7 mouse cellular contexts compared by ENCODE assay signal in the genomic region with DNA sequence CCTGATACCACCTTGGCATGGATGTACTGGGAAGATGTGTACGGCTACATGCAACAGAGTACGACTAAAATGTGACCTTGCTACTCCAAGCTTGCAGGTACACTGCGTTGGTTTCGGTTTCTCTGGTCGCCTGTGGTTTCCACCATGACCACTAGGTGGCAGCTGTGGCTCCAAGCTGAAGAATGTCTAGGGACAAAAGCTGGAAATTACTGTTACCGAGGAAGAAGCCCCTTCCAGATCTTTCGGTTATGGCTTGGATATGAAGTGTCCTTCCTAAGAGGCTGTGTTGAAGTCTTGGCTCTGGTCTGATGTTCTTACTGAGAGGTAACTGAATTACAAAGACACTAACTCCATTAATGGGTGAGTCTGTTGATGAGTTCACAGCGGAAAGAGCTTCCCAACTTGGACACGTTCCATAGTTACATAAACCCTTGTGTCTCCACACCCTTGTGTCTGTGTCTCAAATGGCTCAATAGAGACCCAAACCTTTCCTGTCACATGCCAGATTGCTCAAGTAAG. TPM values are rescaled to one million over a fixed set of nuclear protein-coding genes. Genes with fewer than 3 reads are reported as not detected.
DNase-seq lines count a peak whose midpoint lies in the region; ATAC-seq lines count a peak whose summit lies in the region.
"Not testable (repeated sequence)": the region's sequence is repeated elsewhere in the genome, so short reads cannot be mapped to it uniquely, and the experiment has no call there.

No protein-coding gene starts in this region.

- not testable (repeated sequence) for H3K27ac ChIP-seq in hindbrain, embryonic 15.5 days (replicated peaks); lung, embryonic 16.5 days (ENCODE audit: low read length); neural tube, embryonic 14.5 days (ENCODE audit: low read depth, low read length)

- H3K4me1 ChIP-seq in hindbrain, embryonic 15.5 days (replicated peaks); lung, embryonic 16.5 days (replicated peaks; ENCODE audit: control insufficient read depth, insufficient read depth, low read length); neural tube, embryonic 14.5 days (ENCODE audit: control insufficient read depth, insufficient read depth, low read length): not testable (repeated sequence)

- not testable (repeated sequence) for H3K36me3 ChIP-seq in hindbrain, embryonic 15.5 days; lung, embryonic 16.5 days (ENCODE audit: control insufficient read depth, insufficient read depth, low read length); neural tube, embryonic 14.5 days (ENCODE audit: control insufficient read depth, insufficient read depth, low read length)

- not testable (repeated sequence) for H3K4me3 ChIP-seq in hindbrain, embryonic 15.5 days; neural tube, embryonic 14.5 days (ENCODE audit: low read depth, low read length)
- H3K4me3 ChIP-seq in lung, embryonic 16.5 days (ENCODE audit: low read length), result peak overlapping the region; percentile 49

- H3K9ac ChIP-seq in hindbrain, embryonic 15.5 days; neural tube, embryonic 14.5 days (replicated peaks; ENCODE audit: low read depth, low read length): not testable (repeated sequence)
- H3K9ac ChIP-seq in lung, embryonic 16.5 days (ENCODE audit: low read length), result peak overlapping the region; percentile 53

- not testable (repeated sequence) for H3K9me3 ChIP-seq in hindbrain, embryonic 15.5 days; lung, embryonic 16.5 days (ENCODE audit: control insufficient read depth, low read length); neural tube, embryonic 14.5 days (ENCODE audit: control insufficient read depth, low read length)

- H3K4me2 ChIP-seq in hindbrain, embryonic 15.5 days, result peak overlapping the region; percentile 39
- peak overlapping the region; percentile 62 for H3K4me2 ChIP-seq in lung, embryonic 16.5 days (ENCODE audit: low read depth, low read length)
- peak overlapping the region; percentile 32; the same call in 1 of the 2 replicates for H3K4me2 ChIP-seq in neural tube, embryonic 14.5 days (ENCODE audit: low read depth, low read length)

- DNase-seq in T-cell, adult 2 months (ENCODE audit: low spot score), result peak; percentile 46
- DNase-seq in gastrocnemius, adult 18-20 months (ENCODE audit: low spot score), result peak; percentile 54
- peak; percentile 70 for DNase-seq in layer of hippocampus, adult 9-11 months

- ATAC-seq in common myeloid progenitor, adult 5-6 weeks (replicated peaks; ENCODE audit: low read depth, poor library complexity, severe bottlenecking), result peak; percentile 100
- ATAC-seq in hindbrain, embryonic 15.5 days (ENCODE audit: low FRiP score, low read depth), result peak; percentile 68
- ATAC-seq in lung, embryonic 16.5 days (ENCODE audit: low read depth), result peak; percentile 75
- peak; percentile 74 for ATAC-seq in neural tube, embryonic 14.5 days (ENCODE audit: low read depth)

- not testable (repeated sequence) for H3K27me3 ChIP-seq in hindbrain, embryonic 15.5 days; lung, embryonic 16.5 days (ENCODE audit: control insufficient read depth, insufficient read depth, low read depth, low read length); neural tube, embryonic 14.5 days (ENCODE audit: control insufficient read depth, insufficient read depth, low read length)

- WGBS in hindbrain, embryonic 15.5 days, result 27% methylated on average over 7 of the region's 9 CpGs
- 20% methylated on average over 7 of the region's 9 CpGs for WGBS in lung, embryonic 16.5 days
- WGBS in neural tube, embryonic 14.5 days, result 27% methylated on average over 7 of the region's 9 CpGs

RNA-seq across cellular contexts. Expression of a gene that starts 44.5 kb away (rescaled TPM):
- 17.7 and 19.7 TPM in 2 replicates for total RNA-seq in common myeloid progenitor, adult 5-6 weeks (2017)
- total RNA-seq in gastrocnemius, adult 18-20 months (2021), result 1 to 10 TPM; 2.5 to 2.6 TPM
- 28.9 and 29.0 TPM in 2 replicates for polyA plus RNA-seq in hindbrain, embryonic 15.5 days (2015; fragmentation: Nextera tagmentation; extraction: Ambion mirVana)
- 24.5 and 26.1 TPM in 2 replicates for polyA plus RNA-seq in lung, embryonic 16.5 days (2015; fragmentation: Nextera tagmentation; extraction: Ambion mirVana)
- polyA plus RNA-seq in neural tube, embryonic 14.5 days (2014; fragmentation: Nextera tagmentation; extraction: Ambion mirVana), result 30.4 and 34.6 TPM in 2 replicates
